Mouse (Mus musculus): ENCODE data around the gene Ggact. TPM values are rescaled to one million over a fixed set of nuclear protein-coding genes. Genes with fewer than 3 reads are reported as not detected.

Ggact gene
- polyA plus RNA-seq, 1 experiment, result 18.1 TPM

DNA sequence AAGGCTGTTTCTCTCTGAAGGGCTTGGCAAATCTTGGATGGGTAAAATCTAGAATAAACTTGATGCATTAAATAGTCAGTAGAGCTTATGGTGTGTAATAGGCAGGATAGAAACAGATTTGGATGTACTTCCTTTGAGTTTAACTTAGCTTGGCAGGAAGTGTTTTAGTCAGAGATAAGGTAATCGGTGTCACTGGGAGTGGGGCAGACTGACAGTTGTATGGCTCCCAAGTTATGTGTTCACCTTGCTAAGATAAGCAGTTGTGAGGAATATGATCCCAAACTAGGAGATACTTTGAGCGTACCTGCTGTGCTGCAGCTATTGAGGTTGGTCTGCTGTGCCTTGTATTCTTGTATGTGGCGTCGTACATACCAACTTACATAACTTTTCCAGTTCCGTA, 147.1 kb downstream of the Ggact start:
- Histone ChIP-seq H3K79me3 (ENCODE audit: low read depth) (no peaks in the 10 kb centered on the region), H3K79me2 (ENCODE audit: control insufficient read depth, insufficient read depth) (no peaks in the 10 kb centered on the region), H3ac (ENCODE audit: control insufficient read depth, insufficient read length, low read depth) (no peak overlapping the region), H3K4me3 (ENCODE audit: insufficient read depth, poor library complexity, severe bottlenecking) (no peak overlapping the region), H3K36me3 (ENCODE audit: control insufficient read depth, insufficient read depth) (no peaks in the 10 kb centered on the region), H3K27me3 (ENCODE audit: control insufficient read depth, insufficient read depth, insufficient read length) (no peaks in the 10 kb centered on the region)
- TF ChIP-seq CTCF (IDR thresholded peaks at IDR 0.05; ENCODE audit: control insufficient read depth, insufficient read depth, insufficient read length), result no peak
- TF ChIP-seq MYOD1 (IDR thresholded peaks at IDR 0.05; ENCODE audit: control insufficient read depth, insufficient read length, low read depth), result no peak
- no peak for TF ChIP-seq CEBPB (IDR thresholded peaks at IDR 0.05; ENCODE audit: low read depth)
- TF ChIP-seq MYOG (IDR thresholded peaks at IDR 0.05; ENCODE audit: control insufficient read depth, extremely low read depth, insufficient read length), result no peak
- no peak for TF ChIP-seq USF1 (IDR thresholded peaks at IDR 0.05; ENCODE audit: low read depth)
- TF ChIP-seq FOSL1 (IDR thresholded peaks at IDR 0.05; ENCODE audit: insufficient read depth, low read length, poor library complexity, severe bottlenecking), result no peak
- TF ChIP-seq MAX (IDR thresholded peaks at IDR 0.05), result no peak

Other genes starting within 250 kb of the Ggact start
- 10.6 TPM for gene Tmtc4, start 70.3 kb upstream of the Ggact start, polyA plus RNA-seq (2012; fragmentation: generic; extraction: Trizol)